Mouse (Mus musculus): Measurements from ENCODE around the gene Tnfrsf13c.
"Not testable (repeated sequence)": the region's sequence is repeated elsewhere in the genome, so short reads cannot be mapped to it uniquely, and the experiment has no call there.

Gene Tnfrsf13c

GRCm38 (mm10) chr15:82223657-82224601, at the start of gene Tnfrsf13c:
Tnfrsf13c (minus strand) TSS chr15:82224369.
- DNase-seq, result no peak

GRCm38 (mm10) chr15:82272295-82272694, 48.1 kb upstream of the Tnfrsf13c start:
- DNase-seq, result no peak

- DNase-seq, result peak; percentile 91
Measured at GRCm38 (mm10) chr15:82271201-82271600, 47.0 kb upstream of the Tnfrsf13c start.

- no peak for DNase-seq
Measured at GRCm38 (mm10) chr15:82268783-82269182, 44.6 kb upstream of the Tnfrsf13c start.

- DNase-seq, result peak; percentile 78
Measured at GRCm38 (mm10) chr15:82268185-82268584, 44.0 kb upstream of the Tnfrsf13c start.

- DNase-seq, result peak; percentile 81
Measured at GRCm38 (mm10) chr15:82266356-82266755, 42.2 kb upstream of the Tnfrsf13c start.

- DNase-seq, result peak; percentile 89
Measured at GRCm38 (mm10) chr15:82259510-82259909, 35.3 kb upstream of the Tnfrsf13c start.

GRCm38 (mm10) chr15:82255944-82256383, 31.8 kb upstream of the Tnfrsf13c start:
- DNase-seq, result peak; percentile 70

- no peak for DNase-seq
Measured at GRCm38 (mm10) chr15:82255248-82255647, 31.1 kb upstream of the Tnfrsf13c start.

GRCm38 (mm10) chr15:82252097-82252496, 27.9 kb upstream of the Tnfrsf13c start, which contains the start of gene 1500009C09Rik:
1500009C09Rik (plus strand) TSS chr15:82252397.
- DNase-seq, result no peak

- no peak for DNase-seq
Measured at GRCm38 (mm10) chr15:82251579-82251978, 27.4 kb upstream of the Tnfrsf13c start.

- DNase-seq, result no peak
Measured at GRCm38 (mm10) chr15:82247131-82247776, 23.1 kb upstream of the Tnfrsf13c start.

GRCm38 (mm10) chr15:82244805-82245161, 20.6 kb upstream of the Tnfrsf13c start:
- not testable (repeated sequence) for DNase-seq

- DNase-seq, result peak; percentile 93
Measured at GRCm38 (mm10) chr15:82244115-82244804, 20.1 kb upstream of the Tnfrsf13c start, which contains the start of gene Cenpm. Cenpm (minus strand) TSS chr15:82244748.

GRCm38 (mm10) chr15:82243742-82244114, 19.6 kb upstream of the Tnfrsf13c start:
- no peak for DNase-seq

GRCm38 (mm10) chr15:82243311-82243710, 19.1 kb upstream of the Tnfrsf13c start:
- no peak for DNase-seq

GRCm38 (mm10) chr15:82236565-82236964, 12.4 kb upstream of the Tnfrsf13c start:
- peak; percentile 74 for DNase-seq

- no peak for DNase-seq
Measured at GRCm38 (mm10) chr15:82235661-82236060, 11.5 kb upstream of the Tnfrsf13c start.

GRCm38 (mm10) chr15:82232651-82233050, 8.5 kb upstream of the Tnfrsf13c start:
- no peak for DNase-seq

GRCm38 (mm10) chr15:82231591-82232378, 7.6 kb upstream of the Tnfrsf13c start:
- DNase-seq, result peak; percentile 40

- no peak for DNase-seq
Measured at GRCm38 (mm10) chr15:82231100-82231499, 6.9 kb upstream of the Tnfrsf13c start.

- no peak for DNase-seq
Measured at GRCm38 (mm10) chr15:82230098-82230611, 6.0 kb upstream of the Tnfrsf13c start.
